Mouse (Mus musculus): ENCODE measurements around the gene Fam207a. TPM values are rescaled to one million over a fixed set of nuclear protein-coding genes. Genes with fewer than 3 reads are reported as not detected.

Fam207a gene
- polyA plus RNA-seq (2015; fragmentation: Nextera tagmentation; extraction: Ambion mirVana): 40.7 and 43.6 TPM in 2 replicates

GRCm38 (mm10) chr10:77515385-77516348 lies at the start of gene Fam207a:
Gene Fam207a (minus strand): TSS chr10:77515785.
- peak within 1 kb of the TSS; percentile 93 for H3K4me3 ChIP-seq
- ATAC-seq (ENCODE audit: low FRiP score, low read depth): peak; percentile 90
- H3K27ac ChIP-seq: peak within 1 kb of the TSS; percentile 87
- H3K4me1 ChIP-seq: peaks cover 22% of the 10 kb centered on the region
- H3K9me3 ChIP-seq: no peaks in the 10 kb centered on the region
- H3K9ac ChIP-seq: peak within 1 kb of the TSS; percentile 88
- WGBS: 1% methylated on average over 73 of the region's 75 CpGs
- H3K27me3 ChIP-seq: no peaks in the 10 kb centered on the region
- peak within 1 kb of the TSS; percentile 89 for H3K4me2 ChIP-seq (replicated peaks)
- peaks cover 33% of the 10 kb centered on the region for H3K36me3 ChIP-seq

GRCm38 (mm10) chr10:77565005-77565404 lies 49.4 kb upstream of the Fam207a start:
- no peak overlapping the region for H3K27ac ChIP-seq
- no peak overlapping the region for H3K4me2 ChIP-seq (replicated peaks)
- H3K4me3 ChIP-seq: no peak overlapping the region
- H3K9me3 ChIP-seq: no peaks in the 10 kb centered on the region
- no peak for ATAC-seq (ENCODE audit: low FRiP score, low read depth)
- WGBS: 80% methylated on average over 8 of the region's 8 CpGs
- no peak overlapping the region for H3K9ac ChIP-seq
- H3K4me1 ChIP-seq: 0 out of 2 replicates have a peak, but pooled peaks cover 3% of the 10 kb centered on the region
- H3K36me3 ChIP-seq: no peaks in the 10 kb centered on the region
- no peaks in the 10 kb centered on the region for H3K27me3 ChIP-seq

GRCm38 (mm10) chr10:77561508-77561907 lies 45.9 kb upstream of the Fam207a start:
- Histone ChIP-seq H3K27me3 (no peaks in the 10 kb centered on the region), H3K4me3 (no peak overlapping the region), H3K9ac (no peak overlapping the region), H3K4me1 (no peaks in the 10 kb centered on the region), H3K36me3 (no peaks in the 10 kb centered on the region), H3K4me2 (replicated peaks) (no peak overlapping the region), H3K27ac (no peak overlapping the region), H3K9me3 (no peaks in the 10 kb centered on the region)
- WGBS: 72% methylated on average over 2 of the region's 2 CpGs
- ATAC-seq (ENCODE audit: low FRiP score, low read depth): no peak

GRCm38 (mm10) chr10:77560830-77561229 lies 45.2 kb upstream of the Fam207a start:
- H3K4me2 ChIP-seq (replicated peaks): no peak overlapping the region
- no peaks in the 10 kb centered on the region for H3K27me3 ChIP-seq
- H3K9ac ChIP-seq: no peak overlapping the region
- ATAC-seq (ENCODE audit: low FRiP score, low read depth): no peak
- 84% methylated on average over 9 of the region's 9 CpGs for WGBS
- H3K36me3 ChIP-seq: no peaks in the 10 kb centered on the region
- no peaks in the 10 kb centered on the region for H3K4me1 ChIP-seq
- no peak overlapping the region for H3K27ac ChIP-seq
- H3K9me3 ChIP-seq: no peaks in the 10 kb centered on the region
- no peak overlapping the region for H3K4me3 ChIP-seq

GRCm38 (mm10) chr10:77560090-77560489 lies 44.5 kb upstream of the Fam207a start:
- Histone ChIP-seq H3K9ac (no peak overlapping the region), H3K4me3 (no peak overlapping the region), H3K36me3 (no peaks in the 10 kb centered on the region), H3K27ac (no peak overlapping the region), H3K4me2 (replicated peaks) (no peak overlapping the region), H3K9me3 (no peaks in the 10 kb centered on the region), H3K4me1 (no peaks in the 10 kb centered on the region), H3K27me3 (no peaks in the 10 kb centered on the region)
- no peak for ATAC-seq (ENCODE audit: low FRiP score, low read depth)
- WGBS: 85% methylated on average over 11 of the region's 11 CpGs

- Histone ChIP-seq H3K9ac (no peak overlapping the region), H3K27ac (no peak overlapping the region), H3K27me3 (no peaks in the 10 kb centered on the region), H3K4me1 (no peaks in the 10 kb centered on the region), H3K9me3 (no peaks in the 10 kb centered on the region), H3K4me2 (replicated peaks) (no peak overlapping the region), H3K36me3 (no peaks in the 10 kb centered on the region), H3K4me3 (no peak overlapping the region)
- WGBS: 84% methylated on average over 4 of the region's 4 CpGs
- ATAC-seq (ENCODE audit: low FRiP score, low read depth): no peak
These were observed 42.1 kb upstream of the Fam207a start for GRCm38 (mm10) chr10:77557641-77558040.

GRCm38 (mm10) chr10:77556631-77557030 lies 41.0 kb upstream of the Fam207a start:
- no peak overlapping the region for H3K4me3 ChIP-seq
- H3K9ac ChIP-seq: no peak overlapping the region
- no peaks in the 10 kb centered on the region for H3K9me3 ChIP-seq
- H3K4me2 ChIP-seq (replicated peaks): no peak overlapping the region
- H3K36me3 ChIP-seq: no peaks in the 10 kb centered on the region
- ATAC-seq (ENCODE audit: low FRiP score, low read depth): no peak
- H3K27ac ChIP-seq: no peak overlapping the region
- no peaks in the 10 kb centered on the region for H3K27me3 ChIP-seq
- WGBS: 90% methylated on average over 7 of the region's 7 CpGs
- no peaks in the 10 kb centered on the region for H3K4me1 ChIP-seq

- no peaks in the 10 kb centered on the region for H3K9me3 ChIP-seq
- no peak overlapping the region for H3K9ac ChIP-seq
- no peak overlapping the region for H3K4me3 ChIP-seq
- no peaks in the 10 kb centered on the region for H3K4me1 ChIP-seq
- H3K36me3 ChIP-seq: no peaks in the 10 kb centered on the region
- H3K27me3 ChIP-seq: no peaks in the 10 kb centered on the region
- H3K27ac ChIP-seq: no peak overlapping the region
- no peak overlapping the region for H3K4me2 ChIP-seq (replicated peaks)
- ATAC-seq (ENCODE audit: low FRiP score, low read depth): no peak
- 88% methylated on average over 4 of the region's 4 CpGs for WGBS
These were observed 39.3 kb upstream of the Fam207a start for GRCm38 (mm10) chr10:77554918-77555317.

- no peak overlapping the region for H3K4me3 ChIP-seq
- no peak for ATAC-seq (ENCODE audit: low FRiP score, low read depth)
- no peaks in the 10 kb centered on the region for H3K9me3 ChIP-seq
- no peak overlapping the region for H3K9ac ChIP-seq
- no peaks in the 10 kb centered on the region for H3K27me3 ChIP-seq
- H3K27ac ChIP-seq: no peak overlapping the region
- H3K36me3 ChIP-seq: no peaks in the 10 kb centered on the region
- 75% methylated on average over 4 of the region's 4 CpGs for WGBS
- no peaks in the 10 kb centered on the region for H3K4me1 ChIP-seq
- no peak overlapping the region for H3K4me2 ChIP-seq (replicated peaks)
These were observed 37.7 kb upstream of the Fam207a start for GRCm38 (mm10) chr10:77553285-77553684.

- Histone ChIP-seq H3K4me1 (no peaks in the 10 kb centered on the region), H3K27ac (no peak overlapping the region), H3K9ac (no peak overlapping the region), H3K4me3 (no peak overlapping the region), H3K4me2 (replicated peaks) (no peak overlapping the region), H3K36me3 (no peaks in the 10 kb centered on the region), H3K9me3 (no peaks in the 10 kb centered on the region), H3K27me3 (no peaks in the 10 kb centered on the region)
- 88% methylated on average over 5 of the region's 5 CpGs for WGBS
- no peak for ATAC-seq (ENCODE audit: low FRiP score, low read depth)
These were observed 36.6 kb upstream of the Fam207a start for GRCm38 (mm10) chr10:77552162-77552561.

GRCm38 (mm10) chr10:77550874-77551273 lies 35.3 kb upstream of the Fam207a start:
- 72% methylated on average over 11 of the region's 11 CpGs for WGBS
- Histone ChIP-seq H3K9me3 (no peaks in the 10 kb centered on the region), H3K27me3 (no peaks in the 10 kb centered on the region), H3K9ac (no peak overlapping the region), H3K4me1 (no peaks in the 10 kb centered on the region), H3K27ac (no peak overlapping the region), H3K4me2 (replicated peaks) (no peak overlapping the region), H3K36me3 (no peaks in the 10 kb centered on the region), H3K4me3 (no peak overlapping the region)
- ATAC-seq (ENCODE audit: low FRiP score, low read depth): no peak

GRCm38 (mm10) chr10:77548576-77548975 lies 33.0 kb upstream of the Fam207a start:
- Histone ChIP-seq H3K4me1 (no peaks in the 10 kb centered on the region), H3K27ac (no peak overlapping the region), H3K9me3 (no peaks in the 10 kb centered on the region), H3K36me3 (no peaks in the 10 kb centered on the region), H3K4me2 (replicated peaks) (no peak overlapping the region), H3K27me3 (no peaks in the 10 kb centered on the region), H3K9ac (no peak overlapping the region), H3K4me3 (no peak overlapping the region)
- no peak for ATAC-seq (ENCODE audit: low FRiP score, low read depth)
- WGBS: 75% methylated on average over 10 of the region's 10 CpGs
